In the genomic region with DNA sequence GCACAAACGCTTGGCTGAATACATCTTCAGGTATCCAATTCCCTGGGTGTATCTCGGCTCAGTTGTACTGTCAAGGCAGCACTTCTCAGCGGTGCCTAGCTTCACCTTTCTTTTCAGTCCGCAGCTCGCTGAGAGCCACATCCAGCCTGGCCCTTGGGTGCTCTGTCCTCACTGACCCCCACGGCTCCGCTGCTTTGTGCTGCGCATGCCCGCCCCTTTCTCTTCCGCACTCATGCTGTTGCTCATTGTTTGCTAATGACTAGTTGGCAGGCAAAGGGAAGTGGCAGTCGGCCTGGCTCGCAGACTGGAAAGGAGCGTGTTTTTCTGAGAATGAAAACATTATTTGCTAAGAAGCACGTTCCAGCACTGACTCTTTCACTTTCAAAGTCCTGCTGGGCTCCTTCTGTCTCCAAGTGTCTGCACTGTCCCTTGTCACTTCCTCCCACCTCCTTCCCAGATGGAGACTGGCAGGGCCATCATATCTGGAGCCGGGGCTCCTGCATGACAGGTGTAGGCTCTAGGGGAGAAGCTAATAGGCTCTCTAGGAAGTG, we compare ENCODE assay signal across 8 mouse cellular contexts.
DNase-seq lines count a peak whose midpoint lies in the region; ATAC-seq and TF ChIP-seq lines count a peak whose summit lies in the region.

No protein-coding gene starts in this region.

- H3K4me1 ChIP-seq in hindbrain, embryonic 16.5 days (ENCODE audit: control insufficient read depth, insufficient read depth, low read depth, low read length): peaks cover 9% of the 10 kb centered on the region

- H3K36me3 ChIP-seq in hindbrain, embryonic 16.5 days (ENCODE audit: control insufficient read depth, insufficient read depth, low read length): no peaks in the 10 kb centered on the region

- H3K9ac ChIP-seq in hindbrain, embryonic 16.5 days (ENCODE audit: low read depth, low read length): peak overlapping the region; percentile 52

- peak overlapping the region; percentile 64 for H3K4me2 ChIP-seq in hindbrain, embryonic 16.5 days (ENCODE audit: low read length)

- intact Hi-C loops in gastrocnemius, adult 2 months (cut with DNase I): no loop called here

- peak; percentile 12 to 60 for DNase-seq in adrenal gland, adult (ENCODE audit: inconsistent age in 2 of 2, low spot score in 1 of 2)
- DNase-seq in cerebellum, adult 9-11 months: peak; percentile 86
- peak; percentile 42 for DNase-seq in gastrocnemius, adult 2 months
- peak; percentile 5 to 31 for DNase-seq in left cerebral cortex, adult 18-20 months (ENCODE audit: low spot score in 2 of 2)
- DNase-seq in lung, postnatal 14 days: peak; percentile 63
- DNase-seq in ovary, postnatal 36 days (ENCODE audit: low spot score): peak; percentile 44

- ATAC-seq in hindbrain, embryonic 16.5 days: peak; percentile 89
- no peak for ATAC-seq in inflammation-experienced regulatory T-cells, adult 6 months

- H3K9me3 ChIP-seq in hindbrain, embryonic 16.5 days (ENCODE audit: control insufficient read depth, low read length): no peaks in the 10 kb centered on the region

- H3K27ac ChIP-seq in gastrocnemius, adult 2 months: peak overlapping the region; percentile 43; the same call in 1 of the 2 replicates
- H3K27ac ChIP-seq in hindbrain, embryonic 16.5 days (ENCODE audit: low read depth, low read length): peak overlapping the region; percentile 69

- peak overlapping the region; percentile 69 for H3K4me3 ChIP-seq in gastrocnemius, adult 2 months
- H3K4me3 ChIP-seq in hindbrain, embryonic 16.5 days (ENCODE audit: low read length): peak overlapping the region; percentile 36

- no peak for TF ChIP-seq CTCF in gastrocnemius, adult 2 months (IDR thresholded peaks at IDR 0.05)

- 2% methylated on average over 15 of the region's 15 CpGs for WGBS in hindbrain, embryonic 16.5 days

- H3K27me3 ChIP-seq in hindbrain, embryonic 16.5 days (replicated peaks; ENCODE audit: control insufficient read depth, insufficient read depth, low read length): no peaks in the 10 kb centered on the region

Comparison
In these comparisons a context has a peak if more than half of its experiments do, and no peak if none do; other contexts are left out.
1. DNase-seq: peak in every context shown above with its lines; median percentile 86 in cerebellum, adult 9-11 months; 63 in lung, postnatal 14 days; 44 in ovary, postnatal 36 days; 42 in gastrocnemius, adult 2 months; 36 in adrenal gland, adult; 18 in left cerebral cortex, adult 18-20 months.